Mouse (Mus musculus) embryo, embryonic 10 days (tissue): ENCODE results near the gene Zbtb32.
A peak's percentile ranks its signal among the peaks of the same experiment; 100 is the strongest.

Experiments
- DNase-seq: peaks from one replicate; pipeline ENCODE4 v3.0.0-alpha.2; 2015; ENCODE audit warnings: low spot score

Zbtb32 gene

GRCm38 (mm10) chr7:30566033-30566432 is 32.7 kb downstream of the Zbtb32 start:
- DNase-seq, result no peak

- DNase-seq, result no peak
Measured at GRCm38 (mm10) chr7:30564970-30565571, 33.6 kb downstream of the Zbtb32 start, which contains the start of gene Igflr1. TSS of gene Igflr1 (plus strand) at chr7:30565427.

GRCm38 (mm10) chr7:30563906-30564280 is 34.8 kb downstream of the Zbtb32 start:
- no peak for DNase-seq

DNA sequence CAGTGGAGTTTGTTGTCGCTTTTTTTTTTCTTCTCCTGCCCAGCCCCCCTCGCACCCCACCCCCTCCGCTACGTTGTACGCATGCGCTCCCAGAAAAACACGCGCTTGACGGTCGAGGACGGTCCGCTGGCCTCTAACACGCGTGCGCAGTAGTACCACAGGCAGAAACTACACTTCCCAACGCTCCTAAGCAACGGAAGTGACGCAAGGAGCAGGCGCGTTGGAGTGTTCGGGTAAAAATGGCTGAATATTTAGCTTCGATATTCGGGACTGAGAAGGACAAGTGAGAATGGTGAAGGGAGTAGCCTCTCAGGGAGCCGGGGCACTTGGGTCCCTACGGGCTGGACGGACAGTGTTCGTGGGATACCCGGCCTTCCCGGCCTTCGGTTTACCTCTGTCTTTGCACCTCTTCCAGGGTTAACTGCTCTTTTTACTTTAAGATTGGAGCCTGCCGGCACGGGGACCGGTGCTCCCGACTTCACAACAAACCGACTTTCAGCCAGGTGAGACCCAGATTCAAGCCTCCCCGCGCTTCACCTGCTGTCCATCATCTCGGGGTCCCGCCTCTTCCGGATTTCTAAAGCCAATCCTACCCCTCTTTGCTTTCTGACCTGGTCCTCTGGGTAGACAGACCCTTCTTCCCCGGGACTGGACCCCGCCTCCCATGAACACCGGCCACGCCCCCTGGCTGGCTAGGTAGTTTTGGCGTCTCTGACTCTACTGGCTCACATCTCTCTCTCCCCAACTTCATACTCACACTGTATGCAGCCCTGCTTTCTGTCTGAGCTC is 35.4 kb downstream of the Zbtb32 start, which contains the start of the genes U2af1l4, Gm49396 and Psenen:
TSS of gene U2af1l4 (plus strand) at position 185 of the 789 bp plus-strand sequence.
TSS of gene Gm49396 (plus strand) at position 228 of the 789 bp plus-strand sequence.
TSS of gene Psenen (minus strand) at position 511 of the 789 bp plus-strand sequence.
- DNase-seq, result peak; percentile 100

DNA sequence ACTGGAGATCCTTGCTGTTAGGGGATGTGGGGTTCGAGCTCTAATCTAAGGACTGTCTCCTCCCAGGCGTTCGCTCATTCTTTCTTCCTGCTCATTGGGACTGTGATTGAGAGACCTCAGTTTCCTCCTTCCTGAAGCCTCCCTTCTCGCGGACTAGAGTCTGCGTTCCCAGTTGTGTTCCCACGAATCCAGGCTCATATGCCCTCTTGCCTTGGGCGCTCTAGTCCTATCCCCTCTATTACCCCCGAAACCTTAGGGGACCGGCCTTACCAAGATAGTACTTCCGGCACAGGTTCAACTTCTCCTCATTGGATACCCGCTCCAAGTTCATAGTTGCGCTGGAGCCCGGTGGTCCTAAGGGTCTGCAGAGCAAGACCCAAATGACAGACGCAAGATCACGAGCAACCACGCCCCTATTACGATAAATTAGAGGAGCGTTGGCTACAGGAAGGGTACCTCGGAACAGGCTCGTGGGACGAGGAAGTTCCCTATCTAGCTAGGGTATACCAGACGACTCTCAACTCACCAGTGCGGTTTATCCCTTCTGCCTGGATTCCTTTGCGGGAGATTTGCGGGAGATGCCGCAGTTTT is 36.1 kb downstream of the Zbtb32 start:
- peak; percentile 62 for DNase-seq

GRCm38 (mm10) chr7:30560296-30560695 is 38.4 kb downstream of the Zbtb32 start:
- DNase-seq, result no peak

DNA sequence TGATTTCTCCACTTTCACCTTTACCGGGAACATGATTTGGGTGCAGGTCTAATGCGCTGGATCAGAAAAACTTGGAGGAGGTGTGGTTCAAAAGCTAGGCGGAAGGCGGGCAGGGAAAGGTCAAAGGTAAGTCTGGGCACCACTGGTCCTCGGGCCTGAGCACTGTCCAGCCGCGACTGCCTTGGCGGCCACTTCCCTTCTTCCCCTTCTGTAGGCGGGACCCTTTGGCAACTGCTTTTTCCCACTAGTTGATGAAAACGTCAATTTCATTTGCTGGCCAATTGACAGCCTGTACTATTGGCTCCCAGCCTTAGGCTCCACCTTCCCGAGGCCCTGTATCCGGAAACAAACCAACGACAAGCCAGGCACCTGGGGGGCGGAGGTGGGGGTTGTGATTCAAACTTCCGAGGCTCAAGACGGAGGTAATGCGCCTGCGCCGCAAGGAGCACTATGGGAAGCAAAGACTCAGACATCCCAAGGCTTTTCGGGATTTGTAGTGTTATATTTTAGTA is 39.2 kb downstream of the Zbtb32 start, which contains the start of gene Lin37:
TSS of gene Lin37 (minus strand) at position 396 of the 512 bp plus-strand sequence.
- peak; percentile 96 for DNase-seq

- no peak for DNase-seq
Measured at GRCm38 (mm10) chr7:30558656-30559442, 39.9 kb downstream of the Zbtb32 start.

GRCm38 (mm10) chr7:30557901-30558514 is 40.7 kb downstream of the Zbtb32 start:
- no peak for DNase-seq

DNA sequence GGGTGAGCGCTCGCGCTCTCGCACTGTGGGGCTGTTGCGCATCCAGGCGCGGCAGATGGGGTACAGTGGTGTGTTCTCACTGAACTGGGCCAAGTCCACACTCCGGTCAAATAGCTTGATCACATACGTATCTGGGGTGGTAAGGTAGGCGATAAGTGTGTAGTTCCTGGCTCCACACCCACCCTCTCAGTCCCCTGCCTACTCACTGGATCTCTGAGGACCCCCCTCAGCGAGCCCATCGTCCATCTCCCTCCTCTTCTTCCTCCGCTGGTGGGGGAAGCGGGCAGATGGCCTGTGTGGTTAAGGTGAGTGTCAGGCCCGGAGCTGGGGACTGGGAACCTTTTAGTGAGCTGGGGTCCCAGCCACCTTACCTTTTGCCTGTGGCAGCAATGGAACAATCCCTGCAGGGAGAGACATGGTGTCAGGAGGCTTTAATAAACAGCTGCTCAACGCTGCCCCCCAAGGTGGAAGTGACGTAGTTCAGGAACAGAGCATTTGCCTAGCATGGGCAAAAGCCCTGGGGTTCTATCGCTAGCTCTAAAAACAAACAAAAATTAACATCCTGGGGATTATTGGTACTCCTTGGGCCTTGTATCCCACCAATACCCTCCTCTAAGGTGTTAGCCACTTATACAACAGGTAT is 41.7 kb downstream of the Zbtb32 start:
- DNase-seq, result no peak

DNA sequence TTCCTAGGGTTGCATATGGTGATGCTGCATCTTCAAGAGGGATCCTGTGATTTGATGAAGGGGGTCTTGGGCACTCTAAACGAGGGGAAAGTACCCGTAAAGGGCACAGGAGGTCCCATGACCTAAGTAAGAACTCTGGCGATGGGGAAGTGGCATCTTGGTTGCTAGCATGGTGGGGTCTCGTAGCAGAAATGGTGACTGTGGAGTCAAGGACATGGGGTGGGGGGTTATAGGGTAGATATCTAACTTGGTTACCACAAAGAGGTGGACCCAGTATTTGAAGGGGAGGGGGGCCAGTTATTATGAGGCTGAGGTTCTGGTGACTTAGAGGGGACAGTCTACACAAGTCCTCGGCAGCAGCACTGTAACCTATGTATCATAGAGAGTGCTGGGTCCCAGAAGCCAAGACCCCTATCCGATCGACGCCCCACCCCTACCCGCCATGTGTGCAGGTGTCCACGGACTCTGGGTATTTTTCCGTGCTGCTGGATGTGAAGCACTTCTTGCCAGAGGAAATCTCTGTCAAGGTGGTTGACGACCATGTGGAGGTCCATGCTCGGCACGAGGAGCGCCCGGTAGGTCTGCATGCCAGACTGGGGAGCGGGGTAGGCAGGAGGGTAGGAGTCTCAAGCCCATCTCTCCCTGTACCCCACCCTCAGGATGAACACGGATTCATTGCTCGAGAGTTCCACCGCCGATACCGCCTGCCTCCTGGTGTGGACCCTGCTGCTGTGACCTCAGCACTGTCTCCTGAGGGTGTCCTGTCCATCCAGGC is 44.7 kb downstream of the Zbtb32 start:
- DNase-seq, result no peak

DNA sequence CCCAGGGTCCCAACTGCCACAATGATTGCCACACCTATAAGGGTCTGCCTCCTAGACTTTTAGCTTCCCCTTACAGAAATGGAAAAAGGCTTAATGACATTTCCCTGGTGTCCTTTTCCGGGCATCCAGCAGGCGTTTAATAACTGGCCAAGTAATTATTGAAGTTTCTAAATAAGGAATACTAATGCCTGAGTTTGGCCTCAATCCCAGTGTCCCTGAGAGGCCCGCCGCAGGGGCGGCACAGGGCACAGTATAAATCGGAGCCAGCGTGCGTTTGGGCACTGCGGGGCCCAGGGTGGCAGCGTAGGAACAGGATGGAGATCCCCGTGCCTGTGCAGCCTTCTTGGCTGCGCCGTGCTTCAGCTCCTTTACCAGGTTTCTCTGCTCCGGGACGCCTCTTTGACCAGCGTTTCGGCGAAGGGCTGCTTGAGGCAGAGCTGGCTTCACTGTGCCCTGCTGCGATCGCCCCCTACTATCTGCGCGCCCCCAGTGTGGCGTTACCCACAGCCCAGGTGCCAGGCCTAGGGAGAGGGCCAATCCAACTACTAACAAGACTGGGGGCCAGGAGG is 45.6 kb downstream of the Zbtb32 start:
- no peak for DNase-seq

DNA sequence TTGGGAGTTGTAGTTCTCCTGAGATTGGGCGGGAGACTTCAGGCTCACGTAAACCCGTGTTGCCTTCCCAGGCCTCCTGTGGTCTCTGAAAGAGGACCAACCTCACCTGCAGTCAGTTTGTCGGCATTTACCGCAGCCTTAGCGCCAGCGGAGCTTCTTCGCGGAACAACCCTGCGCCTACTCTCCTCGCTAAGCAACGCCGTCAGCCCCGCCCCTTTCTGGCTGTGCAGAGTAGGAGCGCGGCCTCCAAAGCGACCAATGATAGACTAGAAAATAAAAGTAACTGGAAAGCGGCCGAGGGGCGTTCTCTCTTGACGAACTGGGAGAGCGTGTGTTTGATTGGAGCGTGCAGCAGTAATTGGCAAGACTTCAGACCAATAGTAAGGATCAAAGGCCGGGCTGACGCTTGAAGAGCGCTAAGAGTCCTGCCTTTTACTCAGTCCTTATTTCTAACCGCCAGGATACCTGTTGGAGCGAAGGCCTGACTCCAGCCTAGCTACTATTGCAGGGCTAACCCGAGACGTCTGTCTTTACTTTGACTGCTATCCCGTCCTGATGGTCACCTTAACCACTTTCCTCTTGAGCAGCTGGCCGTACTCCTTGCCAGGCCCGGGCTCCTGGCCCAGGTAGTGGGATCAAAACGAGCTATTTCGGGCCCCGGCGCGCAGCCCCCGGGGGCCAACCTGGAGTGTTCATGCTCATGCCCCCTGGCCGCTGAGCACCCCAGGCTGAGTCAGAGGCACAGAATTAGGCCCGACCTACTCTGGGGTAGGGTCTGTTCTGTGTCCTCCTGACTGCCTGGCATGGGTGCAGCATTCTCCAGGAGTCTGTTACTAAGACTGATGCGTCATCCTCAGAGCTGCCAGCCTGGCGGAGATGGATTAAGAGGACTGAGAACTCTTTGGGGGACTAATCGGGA is 46.3 kb downstream of the Zbtb32 start, which contains the start of the genes Hspb6 and Proser3:
TSS of gene Hspb6 (plus strand) at position 77 of the 919 bp plus-strand sequence.
TSS of gene Proser3 (minus strand) at position 198 of the 919 bp plus-strand sequence.
- peak; percentile 98 for DNase-seq

- peak; percentile 84 for DNase-seq
Measured at GRCm38 (mm10) chr7:30551445-30552101, 47.1 kb downstream of the Zbtb32 start.

GRCm38 (mm10) chr7:30550603-30551002 is 48.1 kb downstream of the Zbtb32 start:
- DNase-seq, result no peak

- DNase-seq, result no peak
Measured at GRCm38 (mm10) chr7:30549880-30550279, 48.8 kb downstream of the Zbtb32 start.

DNA sequence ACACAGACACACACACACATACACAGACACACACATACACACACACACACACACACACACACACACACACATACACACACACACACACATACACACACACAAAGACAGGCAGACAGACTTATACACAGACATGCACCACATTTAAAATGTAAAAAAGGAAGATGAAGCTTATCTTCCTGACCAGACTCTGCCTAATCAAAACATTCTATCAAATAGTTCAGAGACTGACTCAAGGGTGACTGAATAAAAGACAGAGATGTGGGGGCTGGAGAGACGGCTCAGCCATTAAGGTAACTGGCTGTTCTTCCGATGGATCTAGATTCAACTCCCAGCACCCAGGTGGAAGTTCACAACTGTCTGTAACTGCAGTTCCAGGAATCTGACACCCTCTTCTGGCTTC is 54.4 kb downstream of the Zbtb32 start:
- DNase-seq, result no peak

- no peak for DNase-seq
Measured at GRCm38 (mm10) chr7:30540572-30540971, 58.1 kb downstream of the Zbtb32 start.
